Mouse (Mus musculus) splenic B cell, adult 2 months (primary cell): ENCODE data around the gene Rpl11.
"Not testable (repeated sequence)": the region's sequence is repeated elsewhere in the genome, so short reads cannot be mapped to it uniquely, and the experiment has no call there.

Experiments
- DNase-seq: peaks from one replicate; pipeline ENCODE4 v3.0.0-alpha.2; 2011; ENCODE audit warnings: low read depth, low spot score
- H3K27me3 ChIP-seq: 2 replicates; pipeline ENCODE4 v1.6.1; 2012; ENCODE audit warnings: mild to moderate bottlenecking, low read length, moderate library complexity, mixed read lengths; ENCODE audit not compliant: control insufficient read depth, poor library complexity, insufficient read depth, severe bottlenecking
- H3K36me3 ChIP-seq: 2 replicates; pipeline ENCODE4 v1.6.1; 2012; ENCODE audit warnings: mild to moderate bottlenecking, low read length, moderate library complexity, mixed read lengths; ENCODE audit not compliant: control insufficient read depth, poor library complexity, insufficient read depth, severe bottlenecking

Gene Rpl11

DNA sequence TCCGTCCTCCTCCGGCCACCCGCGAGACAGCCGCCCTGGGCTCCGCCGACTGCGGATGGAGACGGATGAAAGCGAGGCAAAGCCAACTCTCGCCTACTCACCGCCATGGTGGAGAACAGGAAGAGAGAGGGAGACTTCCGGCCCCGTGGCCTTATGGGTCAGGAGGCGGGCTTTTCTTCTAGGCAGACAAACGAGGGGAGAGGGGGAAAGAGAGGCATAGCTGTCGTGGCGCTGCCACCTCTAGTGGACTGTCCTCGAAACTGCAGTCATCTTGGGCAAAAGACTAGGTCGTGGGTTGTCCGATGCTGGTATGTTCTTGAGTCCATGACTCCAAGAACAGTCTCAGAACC is at the start of gene Rpl11:
Gene Rpl11, minus strand, starts transcription at position 182 of the 350 bp plus-strand sequence.
- Histone ChIP-seq H3K27me3 (no peaks in the 10 kb centered on the region), H3K36me3 (peaks cover 9% of the 10 kb centered on the region; the same call in 1 of the 2 replicates)
- DNase-seq: peak; percentile 96

- not testable (repeated sequence) for H3K27me3 ChIP-seq, H3K36me3 ChIP-seq, DNase-seq
These were observed 48.5 kb upstream of the Rpl11 start for GRCm38 (mm10) chr4:136101753-136102152.

DNA sequence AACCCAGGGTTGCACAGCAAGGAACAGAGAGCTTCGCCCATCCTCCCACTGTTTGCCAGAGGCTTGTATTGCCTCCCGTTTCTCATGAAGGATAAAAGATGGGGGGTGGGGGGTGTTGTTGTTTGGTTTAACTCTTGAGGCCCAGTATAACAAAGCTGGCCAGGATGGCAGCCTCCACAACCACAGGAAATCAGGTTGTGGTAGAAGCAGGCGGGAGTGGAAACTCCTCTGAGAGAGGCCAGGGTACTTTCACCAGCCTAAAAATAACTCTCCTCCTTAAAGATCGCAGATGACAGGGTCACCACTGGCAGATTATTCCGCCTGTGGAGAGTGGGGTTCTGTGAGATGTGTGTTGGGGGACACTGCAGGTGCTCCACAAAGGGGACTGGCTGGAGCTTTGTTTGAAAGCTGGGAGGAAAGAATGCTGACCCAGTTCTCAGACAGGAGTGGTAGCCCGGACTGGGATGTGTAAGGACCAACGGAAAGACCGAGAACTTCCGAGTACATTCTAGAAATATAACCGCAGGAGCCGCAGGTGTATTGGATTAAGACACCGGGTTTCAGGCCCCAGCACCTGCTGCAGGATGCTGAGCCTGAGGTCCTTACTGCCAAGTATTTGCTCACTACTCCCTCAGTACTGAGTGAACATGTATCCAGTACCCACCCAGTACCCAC is 47.3 kb upstream of the Rpl11 start:
- DNase-seq: peak; percentile 38
- H3K36me3 ChIP-seq: no peaks in the 10 kb centered on the region
- no peaks in the 10 kb centered on the region for H3K27me3 ChIP-seq

DNA sequence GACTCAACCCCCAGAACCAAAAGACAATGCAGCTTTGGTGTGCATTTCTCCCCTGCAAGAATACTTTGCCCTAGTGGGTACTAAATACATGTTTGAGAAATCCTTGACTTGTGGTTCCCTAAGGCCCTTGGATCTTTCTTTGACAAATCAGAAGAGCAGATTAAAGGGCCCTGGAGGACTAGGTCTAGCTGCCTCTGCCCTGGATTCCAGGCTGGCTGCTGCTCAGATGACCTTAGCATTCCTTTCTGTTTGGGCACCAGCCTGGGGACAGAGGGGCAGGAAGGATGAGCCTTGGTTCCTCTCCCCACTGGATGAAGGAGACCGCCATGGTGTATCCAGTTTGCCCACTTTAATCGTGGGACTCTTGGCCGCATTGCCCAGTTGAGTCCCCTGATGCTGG is 45.2 kb upstream of the Rpl11 start:
- no peaks in the 10 kb centered on the region for H3K27me3 ChIP-seq
- H3K36me3 ChIP-seq: no peaks in the 10 kb centered on the region
- DNase-seq: no peak

- no peaks in the 10 kb centered on the region for H3K27me3 ChIP-seq
- no peak for DNase-seq
- no peaks in the 10 kb centered on the region for H3K36me3 ChIP-seq
These were observed 43.4 kb upstream of the Rpl11 start for GRCm38 (mm10) chr4:136096446-136097113.

GRCm38 (mm10) chr4:136095490-136096105 is 42.4 kb upstream of the Rpl11 start:
- H3K27me3 ChIP-seq: no peaks in the 10 kb centered on the region
- no peaks in the 10 kb centered on the region for H3K36me3 ChIP-seq
- DNase-seq: peak; percentile 49

DNA sequence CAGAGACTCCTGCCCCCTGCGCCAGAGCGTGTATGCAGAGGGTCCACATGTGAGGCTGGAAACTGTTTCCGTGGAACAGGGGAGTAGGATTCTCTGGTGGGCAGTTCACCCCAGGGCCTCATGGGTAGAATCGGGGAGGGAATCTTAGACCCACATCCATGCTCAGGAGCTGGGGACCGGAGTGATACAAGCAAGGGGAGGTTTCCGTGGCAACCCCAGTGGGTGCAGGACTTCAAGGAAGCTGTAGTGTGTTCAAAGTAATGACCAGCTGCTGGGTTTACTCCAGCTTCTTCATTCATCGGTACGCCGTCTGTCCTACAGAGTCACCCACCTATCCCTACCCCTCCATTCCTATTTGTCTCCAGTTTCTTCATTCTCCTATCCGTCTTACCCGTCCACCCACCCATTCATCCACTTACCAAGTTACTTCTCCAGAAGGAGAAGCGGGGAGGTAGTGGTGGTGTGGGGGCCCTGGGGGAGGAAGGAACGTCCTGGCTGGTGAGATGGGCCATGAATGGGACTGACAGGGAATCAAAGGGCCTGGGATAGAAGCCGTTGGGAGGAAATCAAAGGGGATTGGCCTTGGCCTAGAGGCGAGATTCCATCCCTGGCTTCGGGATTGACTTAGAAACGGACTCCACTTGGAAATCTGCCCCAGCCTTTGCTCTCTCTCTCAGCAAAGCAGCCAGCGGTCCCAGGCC is 41.4 kb upstream of the Rpl11 start:
- H3K27me3 ChIP-seq: no peaks in the 10 kb centered on the region
- no peak for DNase-seq
- no peaks in the 10 kb centered on the region for H3K36me3 ChIP-seq

- Histone ChIP-seq H3K27me3 (no peaks in the 10 kb centered on the region), H3K36me3 (no peaks in the 10 kb centered on the region)
These were observed 39.3 kb upstream of the Rpl11 start for GRCm38 (mm10) chr4:136092498-136092897.

DNA sequence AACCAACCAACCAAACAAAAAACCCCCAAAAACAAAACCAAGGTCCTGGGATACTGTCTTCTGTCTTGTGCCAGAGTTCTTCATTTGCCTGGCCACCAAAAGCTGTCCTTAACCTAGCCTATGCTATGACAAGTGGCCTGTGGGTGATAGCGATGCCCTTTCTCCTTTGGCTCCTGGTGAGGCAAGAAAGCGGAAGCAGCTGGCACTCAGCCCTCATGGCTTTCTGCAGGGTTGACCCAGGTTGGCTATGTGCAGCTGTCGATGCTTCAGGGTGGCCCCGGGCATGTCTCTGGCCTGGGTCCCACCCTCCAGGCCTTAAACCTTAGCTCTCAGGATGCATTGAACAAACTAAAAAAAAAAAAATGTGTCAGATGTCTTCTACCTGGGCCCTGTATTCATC is 38.1 kb upstream of the Rpl11 start:
- H3K36me3 ChIP-seq: no peaks in the 10 kb centered on the region
- H3K27me3 ChIP-seq: no peaks in the 10 kb centered on the region
- no peak for DNase-seq

More at GRCm38 (mm10) chr4:136092498-136092897, 39.3 kb upstream of the Rpl11 start:
- peak; percentile 33 for DNase-seq

DNA sequence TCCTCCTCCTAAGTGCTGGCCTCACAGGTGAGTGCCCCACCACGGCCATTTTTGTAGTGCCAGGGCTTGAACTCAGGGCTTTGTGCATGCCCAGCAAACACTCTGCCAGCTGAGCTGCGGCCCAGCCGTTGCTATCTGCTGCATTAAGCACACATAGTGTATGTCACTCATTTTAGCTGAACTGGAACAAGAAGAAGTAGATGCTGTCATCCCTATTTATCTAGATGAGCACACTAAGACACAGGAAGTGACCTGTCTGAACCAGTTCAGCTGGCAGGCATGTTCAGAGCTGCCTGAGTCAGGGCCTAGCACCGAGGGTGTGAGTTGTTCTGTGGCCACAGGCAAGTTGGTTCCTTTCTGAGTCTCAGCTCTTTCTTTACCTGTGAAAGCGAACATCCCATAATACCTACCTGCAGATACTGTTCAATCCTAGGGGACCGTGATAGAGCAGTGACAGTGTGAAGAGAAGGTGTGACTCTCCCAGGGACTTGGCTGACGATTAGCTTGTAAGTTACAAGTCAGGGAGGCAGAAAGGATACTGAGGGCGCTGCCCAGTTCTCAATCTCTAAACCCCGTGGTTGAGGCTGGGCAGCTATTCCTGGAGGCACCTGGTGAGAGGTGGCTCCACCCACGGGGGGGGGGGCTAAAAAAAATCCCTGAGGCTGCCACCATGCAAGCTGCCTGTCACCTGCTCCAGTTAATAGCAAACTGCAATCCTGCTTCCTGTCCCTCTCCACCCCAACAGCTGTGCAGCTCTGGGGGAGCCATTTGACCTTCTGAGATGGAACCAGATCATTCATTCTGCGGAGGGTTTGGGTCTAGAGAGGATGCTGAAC is 36.7 kb upstream of the Rpl11 start:
- DNase-seq: peak; percentile 70
- no peaks in the 10 kb centered on the region; the same call in 1 of the 2 replicates for H3K36me3 ChIP-seq
- no peaks in the 10 kb centered on the region for H3K27me3 ChIP-seq

GRCm38 (mm10) chr4:136088971-136089747 is 35.9 kb upstream of the Rpl11 start:
- Histone ChIP-seq H3K36me3 (no peaks in the 10 kb centered on the region; the same call in 1 of the 2 replicates), H3K27me3 (no peaks in the 10 kb centered on the region)
- peak; percentile 58 for DNase-seq

DNA sequence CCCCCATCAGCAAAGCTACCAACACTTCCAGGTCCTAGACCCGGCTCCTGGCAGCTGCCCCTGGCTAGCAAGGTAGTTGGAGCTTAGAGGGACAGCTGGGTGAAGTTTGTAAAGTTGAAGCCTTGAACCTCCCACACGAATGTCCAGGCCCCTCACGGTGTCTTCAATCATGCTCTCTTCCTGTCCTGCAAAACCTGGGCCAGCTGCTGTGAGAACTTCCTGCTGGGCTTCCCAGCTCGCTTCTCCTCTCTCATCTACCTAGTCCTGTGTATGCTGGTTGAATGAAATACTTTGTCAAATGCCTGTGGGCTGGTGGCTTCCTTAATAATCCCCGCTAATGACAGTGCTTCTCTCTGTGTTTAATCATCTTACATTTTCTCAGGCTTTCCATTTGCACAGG is 35.1 kb upstream of the Rpl11 start:
- DNase-seq: no peak
- no peaks in the 10 kb centered on the region for H3K27me3 ChIP-seq
- H3K36me3 ChIP-seq: no peaks in the 10 kb centered on the region; the same call in 1 of the 2 replicates

GRCm38 (mm10) chr4:136087261-136087660 is 34.0 kb upstream of the Rpl11 start:
- DNase-seq: no peak
- Histone ChIP-seq H3K27me3 (no peaks in the 10 kb centered on the region), H3K36me3 (no peaks in the 10 kb centered on the region; the same call in 1 of the 2 replicates)
